Mouse (Mus musculus) CH12.LX (cell line): ENCODE data around the gene Ppp1r35. TPM values are rescaled to one million over a fixed set of nuclear protein-coding genes. Genes with fewer than 3 reads are reported as not detected.
A peak's percentile ranks its signal among the peaks of the same experiment; 100 is the strongest.

ENCODE experiments used
- DNase-seq: peaks from one replicate; pipeline ENCODE4 v3.0.0-alpha.2; 2013; ENCODE audit errors: extremely low read depth
- H3K27ac ChIP-seq: 2 replicates; pipeline ENCODE4 v1.5.1; 2012; ENCODE audit warnings: low read depth, mild to moderate bottlenecking, control low read depth, moderate library complexity; ENCODE audit not compliant: insufficient read depth
- H3K27me3 ChIP-seq: replicated peaks from 2 replicates; pipeline ENCODE3; 2012; ENCODE audit warnings: inconsistent platforms
- H3K36me3 ChIP-seq, 2 experiments: replicated peaks in 1 of 2; 2 replicates each; pipeline versions ENCODE3 to v1.6.1; 2012; ENCODE audit warnings: inconsistent platforms in 1 of 2, low read length in 1 of 2, mild to moderate bottlenecking in 1 of 2, mixed read lengths in 1 of 2, moderate library complexity in 1 of 2; ENCODE audit not compliant: control insufficient read depth in 1 of 2, insufficient read depth in 1 of 2
- H3K4me1 ChIP-seq, 2 experiments: 2 replicates each; pipeline ENCODE4 v1.6.1; 2012; ENCODE audit warnings: inconsistent platforms in 1 of 2, moderate library complexity in 1 of 2; ENCODE audit not compliant: insufficient read depth in 2 of 2, control insufficient read depth in 1 of 2
- H3K4me2 ChIP-seq: 2 replicates; pipeline ENCODE4 v1.6.1; 2012; ENCODE audit warnings: low read depth, mild to moderate bottlenecking, control low read depth; ENCODE audit not compliant: poor library complexity, insufficient read depth, severe bottlenecking
- H3K4me3 ChIP-seq, 3 experiments: fragments of 150-350 bp in 1 of 3; sonication (generic) in 1 of 3; replicated peaks in 1 of 3; 2 replicates each; pipeline versions ENCODE3 to v1.5.1; 2011 to 2012; ENCODE audit warnings: low read depth in 2 of 3, low read length in 2 of 3, mild to moderate bottlenecking in 2 of 3, moderate library complexity in 2 of 3, control low read depth in 1 of 3, improper control_type of control experiment in 1 of 3, inconsistent platforms in 1 of 3, mixed read lengths in 1 of 3; ENCODE audit not compliant: poor library complexity in 1 of 3
- H3K79me2 ChIP-seq: replicated peaks from 2 replicates; pipeline ENCODE4 v1.6.1; 2012; ENCODE audit warnings: mild to moderate bottlenecking, moderate library complexity; ENCODE audit not compliant: control insufficient read depth, poor library complexity, insufficient read depth, severe bottlenecking; ENCODE audit errors: extremely low read depth
- H3K9ac ChIP-seq: 2 replicates; pipeline ENCODE4 v1.6.1; 2012; ENCODE audit warnings: low read depth, mild to moderate bottlenecking, control low read depth, moderate library complexity; ENCODE audit not compliant: insufficient read depth
- H3K9me3 ChIP-seq: replicated peaks from 2 replicates; pipeline ENCODE3; 2012; ENCODE audit warnings: low read length, inconsistent platforms, mixed read lengths
- CHD1 ChIP-seq: IDR thresholded peaks from 2 replicates; pipeline ENCODE4 v1.6.1; 2012; ENCODE audit warnings: low read depth, low read length, improper control_type of control experiment, inconsistent platforms
- EP300 ChIP-seq: IDR thresholded peaks from 2 replicates; pipeline ENCODE4 v1.6.1; 2011; ENCODE audit warnings: low read length, improper control_type of control experiment
- ETS1 ChIP-seq: conservative IDR thresholded peaks from 2 replicates; pipeline ENCODE4 v1.6.1; 2012; ENCODE audit warnings: low read depth, mild to moderate bottlenecking, inconsistent platforms, low read length, improper control_type of control experiment, moderate library complexity
- IRF4 ChIP-seq: IDR thresholded peaks from 2 replicates; pipeline ENCODE4 v1.6.1; 2014; ENCODE audit warnings: low read depth, mild to moderate bottlenecking, inconsistent platforms, low read length, improper control_type of control experiment
- JUN ChIP-seq: IDR thresholded peaks from 2 replicates; pipeline ENCODE4 v1.6.1; 2011; ENCODE audit warnings: low read depth, mild to moderate bottlenecking, low read length, improper control_type of control experiment, moderate library complexity; ENCODE audit not compliant: insufficient read depth
- JUND ChIP-seq: conservative IDR thresholded peaks from 2 replicates; pipeline ENCODE4 v1.6.1; 2011; ENCODE audit warnings: low read depth, low read length, improper control_type of control experiment
- KAT2A ChIP-seq: IDR thresholded peaks from 2 replicates; pipeline ENCODE4 v1.6.1; 2012; ENCODE audit warnings: low read length, improper control_type of control experiment, inconsistent platforms; ENCODE audit not compliant: insufficient replicate concordance
- MAZ ChIP-seq: IDR thresholded peaks from 2 replicates; pipeline ENCODE4 v1.6.1; 2012; ENCODE audit warnings: low read depth, mild to moderate bottlenecking, inconsistent platforms, low read length, improper control_type of control experiment, moderate library complexity
- MEF2A ChIP-seq: IDR thresholded peaks from 2 replicates; pipeline ENCODE4 v1.6.1; 2014; ENCODE audit warnings: low read depth, mild to moderate bottlenecking, inconsistent platforms, low read length, improper control_type of control experiment, borderline replicate concordance
- MXI1 ChIP-seq: IDR thresholded peaks from 2 replicates; pipeline ENCODE4 v1.6.1; 2011; ENCODE audit warnings: mild to moderate bottlenecking, low read depth, low read length, improper control_type of control experiment
- NELFE ChIP-seq: IDR thresholded peaks from 2 replicates; pipeline ENCODE4 v1.6.1; 2011; ENCODE audit warnings: low read depth, low read length, improper control_type of control experiment
- POLR2A ChIP-seq: IDR thresholded peaks from 2 replicates; pipeline ENCODE4 v1.6.1; 2011; ENCODE audit warnings: low read depth, mild to moderate bottlenecking, improper control_type of control experiment, low read length
- RCOR1 ChIP-seq: conservative IDR thresholded peaks from 2 replicates; pipeline ENCODE4 v1.6.1; 2012; ENCODE audit warnings: low read depth, mild to moderate bottlenecking, inconsistent platforms, low read length, improper control_type of control experiment
- SMC3 ChIP-seq: IDR thresholded peaks from 2 replicates; pipeline ENCODE4 v1.6.1; 2011; ENCODE audit warnings: low read depth, low read length, improper control_type of control experiment
- TBP ChIP-seq: conservative IDR thresholded peaks from 2 replicates; pipeline ENCODE4 v1.6.1; 2011; ENCODE audit warnings: low read depth, low read length, improper control_type of control experiment
- TCF12 ChIP-seq: IDR thresholded peaks from 2 replicates; pipeline ENCODE4 v1.6.1; 2014; ENCODE audit warnings: low read depth, mild to moderate bottlenecking, inconsistent platforms, low read length, improper control_type of control experiment
- UBTF ChIP-seq: IDR thresholded peaks from 2 replicates; pipeline ENCODE4 v1.6.1; 2012; ENCODE audit warnings: low read depth, mild to moderate bottlenecking, inconsistent platforms, low read length, improper control_type of control experiment, moderate library complexity
- USF1 ChIP-seq: IDR thresholded peaks from 2 replicates; pipeline ENCODE4 v1.6.1; 2014; ENCODE audit warnings: low read depth, mild to moderate bottlenecking, inconsistent platforms, low read length, improper control_type of control experiment
- ZC3H11A ChIP-seq: IDR thresholded peaks from 2 replicates; pipeline ENCODE4 v1.6.1; 2012; ENCODE audit warnings: low read depth, mild to moderate bottlenecking, inconsistent platforms, low read length, improper control_type of control experiment
- ZNF384 ChIP-seq: IDR thresholded peaks from 2 replicates; pipeline ENCODE4 v1.6.1; 2012; ENCODE audit warnings: low read depth, low read length, improper control_type of control experiment, inconsistent platforms
- dilution Hi-C: fragments of 300-500 bp; cut with MboI; formaldehyde crosslinking; loops from 2 replicates; pipeline ENCODE4 v1.14.3; 2020; ENCODE audit warnings: low sequenced_read_pairs; ENCODE audit not compliant: extremely low pct_unique_long_range_greater_than_20kb, extremely low pct_ligation_motif_present
- in situ Hi-C: fragments of 300-500 bp; cut with MboI; formaldehyde crosslinking; loops from 3 replicates; pipeline ENCODE4 v1.14.3; 2019; ENCODE audit warnings: low sequenced_read_pairs, low pct_ligation_motif_present, low pct_unique_long_range_greater_than_20kb, mixed read lengths
- polyA plus RNA-seq: library from polyadenylated mRNA; unstranded; fragments of >175 nt; gene quantifications from 2 replicates; pipeline ENCODE4 v1.2.1, GENCODE M21; 2012; ENCODE audit warnings: low read depth; ENCODE audit not compliant: insufficient read length
- total RNA-seq, 2 experiments: library from RNA; depleted of rRNA; stranded (reverse); fragments of 300-350 nt in 1 of 2; fragments of >200 nt in 1 of 2; gene quantifications; 2 replicates each; pipeline ENCODE4 v1.2.3; 2012 to 2014

Ppp1r35 gene
- total and polyA plus RNA-seq, 3 experiments: 17.3 to 34.6 (median 23.3) TPM

GRCm38 (mm10) chr5:137822126-137822525 is 43.5 kb downstream of the Ppp1r35 start:
- H3K27ac ChIP-seq: no peak overlapping the region
- H3K9me3 ChIP-seq: no peaks in the 10 kb centered on the region
- no peaks in the 10 kb centered on the region for H3K79me2 ChIP-seq
- no peak for DNase-seq
- H3K27me3 ChIP-seq: no peaks in the 10 kb centered on the region
- H3K36me3 ChIP-seq: no peaks in the 10 kb centered on the region
- H3K4me2 ChIP-seq: no peak overlapping the region
- TF ChIP-seq MXI1 (no peak), KAT2A (no peak), SMC3 (no peak), USF1 (no peak), ZNF384 (no peak)
- in situ Hi-C loops (no loop called here), dilution Hi-C loops (no loop called here)
- no peak overlapping the region for H3K9ac ChIP-seq
- peaks cover 34 to 67% of the 10 kb centered on the region in 2 experiments for H3K4me1 ChIP-seq
- no peak overlapping the region for H3K4me3 ChIP-seq

DNA sequence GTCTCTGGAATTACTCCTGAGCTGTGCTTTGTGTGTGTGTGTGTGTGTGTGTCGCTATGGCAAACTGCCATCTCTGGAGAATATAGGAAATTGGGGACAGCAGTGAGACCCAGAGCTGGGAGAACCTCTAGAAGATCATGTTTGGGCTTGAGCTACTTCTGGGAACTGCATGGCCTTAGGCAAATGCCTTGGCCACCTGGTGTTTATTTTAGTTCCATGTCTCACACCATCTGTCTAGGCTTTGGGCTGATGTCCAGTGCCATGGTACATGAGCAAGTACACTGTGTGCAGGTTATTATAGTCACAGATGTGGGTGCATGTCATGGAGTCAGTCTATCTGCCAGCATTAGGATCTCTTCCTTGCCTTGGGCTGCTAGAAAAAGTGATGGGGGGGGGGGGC is 44.0 kb downstream of the Ppp1r35 start:
- Histone ChIP-seq H3K4me2 (no peak overlapping the region), H3K9ac (no peak overlapping the region), H3K27ac (no peak overlapping the region)
- DNase-seq: no peak
- TF ChIP-seq MAZ (no peak), TCF12 (peak; percentile 73; the same call in 1 of the 2 replicates), CHD1 (peak; percentile 52; the same call in 1 of the 2 replicates), TBP (0 out of 2 replicates have a peak, but pooled peaks have one; percentile 33), MEF2A (peak; percentile 84), JUN (no peak), EP300 (peak; percentile 78), MXI1 (no peak), ETS1 (no peak; the same call in 1 of the 2 replicates)
- TF ChIP-seq, all 38 proteins: peak for 5
- Histone ChIP-seq H3K4me3 (no peak overlapping the region), H3K9me3 (no peaks in the 10 kb centered on the region), H3K27me3 (no peaks in the 10 kb centered on the region), H3K79me2 (no peaks in the 10 kb centered on the region), H3K36me3 (no peaks in the 10 kb centered on the region), H3K4me1 (peaks cover 30 to 66% of the 10 kb centered on the region in 2 experiments)
- in situ Hi-C loops (no loop called here), dilution Hi-C loops (no loop called here)

GRCm38 (mm10) chr5:137823455-137824045 is 44.9 kb downstream of the Ppp1r35 start:
- Histone ChIP-seq H3K79me2 (no peaks in the 10 kb centered on the region), H3K36me3 (no peaks in the 10 kb centered on the region), H3K4me3 (no peak overlapping the region), H3K4me2 (no peak overlapping the region), H3K4me1 (peaks cover 28 to 66% of the 10 kb centered on the region in 2 experiments), H3K9ac (no peak overlapping the region), H3K27me3 (no peaks in the 10 kb centered on the region), H3K27ac (peak overlapping the region; percentile 12; the same call in 1 of the 2 replicates), H3K9me3 (no peaks in the 10 kb centered on the region)
- DNase-seq: no peak
- TF ChIP-seq MXI1 (no peak), TBP (no peak), EP300 (no peak), UBTF (no peak), CHD1 (no peak), IRF4 (no peak), RCOR1 (no peak), ZNF384 (no peak), ZC3H11A (no peak), JUN (no peak), POLR2A (no peak), JUND (no peak), NELFE (no peak)
- dilution Hi-C loops: no loop called here
- in situ Hi-C loops: no loop called here
